16 mouse cellular contexts compared by ENCODE assay signal in the genomic region with DNA sequence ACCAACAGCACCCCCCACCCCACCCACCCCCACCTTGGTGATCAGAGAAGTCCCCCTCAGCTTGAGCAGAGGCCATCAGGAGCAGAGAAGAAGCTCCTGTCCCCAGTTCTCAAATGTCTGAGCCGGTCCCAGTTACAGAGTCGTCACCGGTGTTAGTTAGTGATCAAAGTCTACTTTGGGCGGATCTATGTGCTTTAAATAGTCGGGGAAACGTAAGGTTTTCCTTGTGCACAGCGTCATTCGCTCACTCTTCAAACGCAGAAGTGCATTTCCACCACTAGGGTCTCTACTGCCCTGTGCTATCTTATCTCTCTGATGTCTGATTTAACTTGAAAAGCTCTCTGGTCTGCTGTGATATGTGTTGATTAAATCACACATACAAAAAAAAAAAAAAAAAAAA. TPM values are rescaled to one million over a fixed set of nuclear protein-coding genes. Genes with fewer than 3 reads are reported as not detected.
DNase-seq lines count a peak whose midpoint lies in the region; ATAC-seq and TF ChIP-seq lines count a peak whose summit lies in the region.
"Had no signal": no experiment of that assay in that cellular context is flagged by ENCODE, and none has a peak within 500 bp of the region (broad histone marks: within the 10 kb centered on the region; RNA-seq: fewer than 3 reads in every experiment).

No protein-coding gene starts in this region.

- 97% methylated on average over 9 of the region's 9 CpGs for WGBS in forebrain, embryonic 11.5 days
- WGBS in forebrain, embryonic 16.5 days: 94% methylated on average over 9 of the region's 9 CpGs
- 89% methylated on average over 9 of the region's 9 CpGs for WGBS in liver, embryonic 15.5 days (ENCODE audit: insufficient replicate concordance)
- WGBS in liver, embryonic 11.5 days: 86% methylated on average over 9 of the region's 9 CpGs
- WGBS in intestine, postnatal 0 days: 35% methylated on average over 9 of the region's 9 CpGs

- H3K36me3 ChIP-seq in forebrain, embryonic 11.5 days (ENCODE audit: control insufficient read depth, insufficient read depth, low read length): peaks cover 12% of the 10 kb centered on the region; the same call in 1 of the 2 replicates
- peaks cover 6% of the 10 kb centered on the region; the same call in 1 of the 2 replicates for H3K36me3 ChIP-seq in forebrain, embryonic 16.5 days (ENCODE audit: control insufficient read depth, insufficient read depth)
- H3K36me3 ChIP-seq in liver, embryonic 15.5 days (replicated peaks): peaks cover 98% of the 10 kb centered on the region
- H3K36me3 ChIP-seq in liver, embryonic 11.5 days (ENCODE audit: control insufficient read depth, insufficient read depth, low read length): peaks cover 36% of the 10 kb centered on the region
- peaks cover 79% of the 10 kb centered on the region for H3K36me3 ChIP-seq in intestine, postnatal 0 days (ENCODE audit: control insufficient read depth, insufficient read depth)

- no peak overlapping the region for H3K9ac ChIP-seq in forebrain, embryonic 11.5 days (ENCODE audit: low read length)
- H3K9ac ChIP-seq in forebrain, embryonic 16.5 days (replicated peaks; ENCODE audit: low read depth, low read length): no peak overlapping the region
- H3K9ac ChIP-seq in liver, embryonic 15.5 days: no peak overlapping the region
- no peak overlapping the region for H3K9ac ChIP-seq in liver, embryonic 11.5 days (ENCODE audit: low read depth, low read length)
- no peak overlapping the region for H3K9ac ChIP-seq in intestine, postnatal 0 days (ENCODE audit: low read depth, low read length)
- H3K9ac ChIP-seq: embryonic facial prominence, embryonic 13.5 days; heart, embryonic 15.5 days; hindbrain, embryonic 12.5 days; lung, embryonic 15.5 days; neural tube, embryonic 12.5 days had no signal

- no peaks in the 10 kb centered on the region for H3K27me3 ChIP-seq in forebrain, embryonic 11.5 days (ENCODE audit: control insufficient read depth, insufficient read depth, low read length)
- no peaks in the 10 kb centered on the region for H3K27me3 ChIP-seq in forebrain, embryonic 16.5 days (replicated peaks; ENCODE audit: control insufficient read depth, insufficient read depth, low read length)
- no peaks in the 10 kb centered on the region for H3K27me3 ChIP-seq in liver, embryonic 15.5 days
- no peaks in the 10 kb centered on the region for H3K27me3 ChIP-seq in liver, embryonic 11.5 days (replicated peaks; ENCODE audit: control insufficient read depth, insufficient read depth, low read length)
- no peaks in the 10 kb centered on the region for H3K27me3 ChIP-seq in intestine, postnatal 0 days (replicated peaks; ENCODE audit: control insufficient read depth, insufficient read depth, low read length)
- H3K27me3 ChIP-seq: CH12.LX; embryonic facial prominence, embryonic 13.5 days; heart, embryonic 15.5 days; hindbrain, embryonic 12.5 days; lung, embryonic 15.5 days; neural tube, embryonic 12.5 days had no signal

- peak; percentile 24 for DNase-seq in forebrain, embryonic 11.5 days (ENCODE audit: low spot score)
- DNase-seq in liver, embryonic 11.5 days (ENCODE audit: low spot score): no peak
- no peak for DNase-seq in adrenal gland, adult (ENCODE audit: inconsistent age in 2 of 2, low spot score in 1 of 2)
- no peak for DNase-seq in ovary, adult 18-20 months (ENCODE audit: low spot score)

- H3K4me1 ChIP-seq in forebrain, embryonic 11.5 days (replicated peaks; ENCODE audit: control insufficient read depth, insufficient read depth, low read length): no peaks in the 10 kb centered on the region
- H3K4me1 ChIP-seq in forebrain, embryonic 16.5 days (replicated peaks; ENCODE audit: control insufficient read depth, insufficient read depth, low read length): no peaks in the 10 kb centered on the region
- no peaks in the 10 kb centered on the region for H3K4me1 ChIP-seq in liver, embryonic 15.5 days (replicated peaks)
- no peaks in the 10 kb centered on the region for H3K4me1 ChIP-seq in liver, embryonic 11.5 days (replicated peaks; ENCODE audit: control insufficient read depth, insufficient read depth, low read length)
- no peaks in the 10 kb centered on the region for H3K4me1 ChIP-seq in intestine, postnatal 0 days (replicated peaks; ENCODE audit: control insufficient read depth, insufficient read depth, low read length)
- H3K4me1 ChIP-seq: forebrain, embryonic 10.5 days; heart, embryonic 10.5 days; heart, embryonic 15.5 days; hindbrain, embryonic 12.5 days; lung, embryonic 15.5 days; neural tube, embryonic 12.5 days had no signal

- H3K4me3 ChIP-seq in forebrain, embryonic 11.5 days (ENCODE audit: low read depth, low read length): no peak overlapping the region
- H3K4me3 ChIP-seq in forebrain, embryonic 16.5 days (replicated peaks; ENCODE audit: low read length): no peak overlapping the region
- no peak overlapping the region for H3K4me3 ChIP-seq in liver, embryonic 15.5 days (replicated peaks)
- H3K4me3 ChIP-seq in liver, embryonic 11.5 days (ENCODE audit: low read depth, low read length): no peak overlapping the region
- no peak overlapping the region for H3K4me3 ChIP-seq in intestine, postnatal 0 days (ENCODE audit: low read depth, low read length)
- H3K4me3 ChIP-seq: embryonic facial prominence, embryonic 13.5 days; forebrain, embryonic 10.5 days; heart, embryonic 10.5 days; heart, embryonic 15.5 days; hindbrain, embryonic 12.5 days; lung, embryonic 15.5 days; neural tube, embryonic 12.5 days had no signal

- H3K27ac ChIP-seq in forebrain, embryonic 11.5 days (ENCODE audit: low read depth, low read length): no peak overlapping the region
- no peak overlapping the region for H3K27ac ChIP-seq in forebrain, embryonic 16.5 days (ENCODE audit: low read length)
- no peak overlapping the region for H3K27ac ChIP-seq in liver, embryonic 15.5 days (replicated peaks)
- no peak overlapping the region for H3K27ac ChIP-seq in liver, embryonic 11.5 days (ENCODE audit: low read depth, low read length)
- H3K27ac ChIP-seq in intestine, postnatal 0 days (ENCODE audit: low read depth, low read length): 0 out of 2 replicates have a peak overlapping the region, but pooled peaks have one; percentile 62
- H3K27ac ChIP-seq: embryonic facial prominence, embryonic 13.5 days; forebrain, embryonic 10.5 days; heart, embryonic 10.5 days; heart, embryonic 15.5 days; hindbrain, embryonic 12.5 days; lung, embryonic 15.5 days; neural tube, embryonic 12.5 days had no signal

- ATAC-seq in forebrain, embryonic 11.5 days (replicated peaks; ENCODE audit: low FRiP score): no peak
- ATAC-seq in forebrain, embryonic 16.5 days: no peak
- peak; percentile 23 for ATAC-seq in liver, embryonic 15.5 days (ENCODE audit: insufficient read depth)
- ATAC-seq in liver, embryonic 11.5 days (replicated peaks; ENCODE audit: low FRiP score): no peak
- peak; percentile 88 for ATAC-seq in intestine, postnatal 0 days

- no peaks in the 10 kb centered on the region for H3K9me3 ChIP-seq in forebrain, embryonic 11.5 days (ENCODE audit: control insufficient read depth, low read length)
- no peaks in the 10 kb centered on the region for H3K9me3 ChIP-seq in forebrain, embryonic 16.5 days (ENCODE audit: control insufficient read depth, low read length)
- no peaks in the 10 kb centered on the region for H3K9me3 ChIP-seq in liver, embryonic 15.5 days (replicated peaks)
- H3K9me3 ChIP-seq in liver, embryonic 11.5 days (ENCODE audit: control insufficient read depth, low read length): no peaks in the 10 kb centered on the region
- H3K9me3 ChIP-seq in intestine, postnatal 0 days (ENCODE audit: control insufficient read depth): no peaks in the 10 kb centered on the region
- H3K9me3 ChIP-seq: embryonic facial prominence, embryonic 13.5 days; forebrain, embryonic 10.5 days; heart, embryonic 10.5 days; heart, embryonic 15.5 days; hindbrain, embryonic 12.5 days; lung, embryonic 15.5 days; neural tube, embryonic 12.5 days had no signal

- no peak overlapping the region for H3K4me2 ChIP-seq in forebrain, embryonic 11.5 days (ENCODE audit: low read depth, low read length, severe bottlenecking)
- H3K4me2 ChIP-seq in forebrain, embryonic 16.5 days (ENCODE audit: low read length): no peak overlapping the region
- no peak overlapping the region for H3K4me2 ChIP-seq in liver, embryonic 15.5 days
- H3K4me2 ChIP-seq in liver, embryonic 11.5 days: no peak overlapping the region
- no peak overlapping the region for H3K4me2 ChIP-seq in intestine, postnatal 0 days (replicated peaks; ENCODE audit: low read depth)
- H3K4me2 ChIP-seq: embryonic facial prominence, embryonic 13.5 days; heart, embryonic 15.5 days; hindbrain, embryonic 12.5 days; lung, embryonic 15.5 days; midbrain, embryonic 11.5 days; neural tube, embryonic 12.5 days had no signal

- no peak for TF ChIP-seq CTCF in intestine, postnatal 0 days (IDR thresholded peaks at IDR 0.05; ENCODE audit: low read depth)

RNA-seq across cellular contexts. Expression of a gene that starts 38.0 kb away (rescaled TPM):
- polyA plus RNA-seq in forebrain, embryonic 11.5 days (2014; fragmentation: Nextera tagmentation; extraction: Ambion mirVana): 13.6 and 13.7 TPM in 2 replicates
- polyA plus RNA-seq in forebrain, embryonic 16.5 days (2015; fragmentation: Nextera tagmentation; extraction: Ambion mirVana): 10.4 and 10.7 TPM in 2 replicates
- polyA plus RNA-seq in liver, embryonic 15.5 days (2015; fragmentation: Nextera tagmentation; extraction: Ambion mirVana): 11.8 and 12.3 TPM in 2 replicates
- 19.8 and 20.6 TPM in 2 replicates for polyA plus RNA-seq in liver, embryonic 11.5 days (2014; fragmentation: Nextera tagmentation; extraction: Ambion mirVana)
- 11.8 and 14.6 TPM in 2 replicates for polyA plus RNA-seq in intestine, postnatal 0 days (2015; fragmentation: Nextera tagmentation; extraction: Ambion mirVana)

Comparison
In these comparisons a context has a peak if more than half of its experiments do, and no peak if none do; other contexts are left out.
1. ATAC-seq: peak in liver, embryonic 15.5 days (single experiment) and intestine, postnatal 0 days (single experiment); none in forebrain, embryonic 11.5 days (single experiment), forebrain, embryonic 16.5 days (single experiment) and liver, embryonic 11.5 days (single experiment).